Mouse (Mus musculus) ES-Bruce4 (cell line): ENCODE measurements around the gene Irf7. TPM values are rescaled to one million over a fixed set of nuclear protein-coding genes. Genes with fewer than 3 reads are reported as not detected.

ENCODE experiments used
- H3K27ac ChIP-seq: 2 replicates; pipeline ENCODE4 v1.5.1; 2012; ENCODE audit warnings: low read length, inconsistent platforms; ENCODE audit not compliant: insufficient read depth
- H3K27me3 ChIP-seq: 2 replicates; pipeline ENCODE4 v1.6.1; 2012; ENCODE audit warnings: mild to moderate bottlenecking, low read length, inconsistent platforms; ENCODE audit not compliant: control insufficient read depth, poor library complexity, insufficient read depth, severe bottlenecking
- H3K36me3 ChIP-seq: 2 replicates; pipeline ENCODE4 v1.6.1; 2012; ENCODE audit warnings: inconsistent platforms, mild to moderate bottlenecking, low read length, moderate library complexity; ENCODE audit not compliant: control insufficient read depth, poor library complexity, insufficient read depth, severe bottlenecking
- H3K4me1 ChIP-seq: one replicate; pipeline ENCODE4 v1.8.1; 2011; ENCODE audit warnings: low read length; ENCODE audit not compliant: control insufficient read depth, insufficient read depth
- H3K4me3 ChIP-seq: 2 replicates; pipeline ENCODE4 v1.5.1; 2011; ENCODE audit warnings: low read depth, mild to moderate bottlenecking, low read length
- H3K9ac ChIP-seq: 2 replicates; pipeline ENCODE4 v1.6.1; 2012; ENCODE audit warnings: low read depth, mild to moderate bottlenecking, inconsistent platforms; ENCODE audit not compliant: poor library complexity, severe bottlenecking
- H3K9me3 ChIP-seq: replicated peaks from 2 replicates; pipeline ENCODE4 v1.6.1; 2012; ENCODE audit warnings: mild to moderate bottlenecking, low read length, inconsistent platforms; ENCODE audit not compliant: control insufficient read depth, poor library complexity, insufficient read depth, severe bottlenecking
- CTCF ChIP-seq: IDR thresholded peaks from one replicate; pipeline ENCODE4 v1.8.1; 2011; ENCODE audit warnings: low read depth, low read length
- EP300 ChIP-seq: IDR thresholded peaks from 2 replicates; pipeline ENCODE4 v1.6.1; 2011; ENCODE audit warnings: low read depth, low read length; ENCODE audit not compliant: insufficient read depth
- POLR2A ChIP-seq: IDR thresholded peaks from one replicate; pipeline ENCODE4 v1.8.1; 2011; ENCODE audit warnings: low read length; ENCODE audit not compliant: insufficient read depth
- polyA plus RNA-seq: library from polyadenylated mRNA; stranded (reverse); fragments of >200 nt; gene quantifications from 2 replicates; pipeline ENCODE4 v1.2.4, GENCODE M21; 2011; ENCODE audit warnings: low read depth; ENCODE audit not compliant: missing spikeins, insufficient read depth, insufficient read length

The Irf7 gene
- polyA plus RNA-seq, 1 experiment, result 0.57 TPM

DNA sequence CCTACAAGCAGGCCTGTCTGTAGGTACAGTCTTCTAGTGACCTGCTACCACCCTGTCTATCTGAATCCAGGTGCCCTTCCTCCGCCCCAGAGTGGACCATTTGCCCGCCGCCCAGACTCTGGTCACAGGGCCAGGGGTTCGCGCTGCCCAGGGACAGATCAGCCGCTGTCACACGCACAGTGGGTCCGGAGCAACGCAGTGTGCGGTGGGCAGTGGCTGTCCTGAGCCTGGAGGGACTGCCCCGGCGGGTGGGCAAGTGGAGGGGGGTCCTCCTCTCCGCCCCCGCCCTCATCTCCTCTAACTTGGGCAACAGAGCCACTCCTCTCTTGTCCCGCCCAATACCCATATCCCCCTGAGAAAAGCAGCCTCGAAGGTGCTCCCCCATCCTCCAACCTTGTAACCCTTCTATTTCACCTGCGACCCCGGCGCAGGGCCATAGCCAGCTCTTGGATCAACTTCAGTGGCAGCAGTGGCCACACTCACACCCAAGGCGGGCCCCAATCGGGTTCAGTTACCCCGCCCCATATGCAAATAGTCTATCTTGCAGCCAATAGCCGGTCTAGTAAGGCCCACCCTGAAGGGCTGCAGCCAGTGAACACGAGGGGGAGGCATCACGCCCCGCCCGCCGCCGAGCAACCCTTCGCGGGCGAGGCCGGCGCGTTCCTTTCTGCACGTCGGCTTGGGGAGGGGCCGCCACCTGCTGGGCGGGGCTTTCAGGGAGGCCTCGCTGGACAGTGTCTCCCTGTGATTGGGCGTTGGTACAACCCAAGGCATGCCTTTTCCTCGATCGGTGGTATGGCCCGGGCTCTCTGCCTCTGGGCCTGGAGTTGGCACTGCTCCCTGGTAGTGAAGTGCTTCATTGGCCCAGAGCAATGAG, 44.8 kb downstream of the Irf7 start:
- no peak overlapping the region for H3K27ac ChIP-seq
- 0 out of 2 replicates have a peak, but pooled peaks cover 5% of the 10 kb centered on the region for H3K36me3 ChIP-seq
- H3K9me3 ChIP-seq, result no peaks in the 10 kb centered on the region
- H3K9ac ChIP-seq, result peak overlapping the region; percentile 21
- H3K4me3 ChIP-seq, result peak overlapping the region; percentile 71
- no peaks in the 10 kb centered on the region for H3K27me3 ChIP-seq
- H3K4me1 ChIP-seq, result peaks cover 6% of the 10 kb centered on the region
- TF ChIP-seq POLR2A (peak; percentile 82), EP300 (0 out of 2 replicates have a peak, but pooled peaks have one; percentile 40), CTCF (no peak)

DNA sequence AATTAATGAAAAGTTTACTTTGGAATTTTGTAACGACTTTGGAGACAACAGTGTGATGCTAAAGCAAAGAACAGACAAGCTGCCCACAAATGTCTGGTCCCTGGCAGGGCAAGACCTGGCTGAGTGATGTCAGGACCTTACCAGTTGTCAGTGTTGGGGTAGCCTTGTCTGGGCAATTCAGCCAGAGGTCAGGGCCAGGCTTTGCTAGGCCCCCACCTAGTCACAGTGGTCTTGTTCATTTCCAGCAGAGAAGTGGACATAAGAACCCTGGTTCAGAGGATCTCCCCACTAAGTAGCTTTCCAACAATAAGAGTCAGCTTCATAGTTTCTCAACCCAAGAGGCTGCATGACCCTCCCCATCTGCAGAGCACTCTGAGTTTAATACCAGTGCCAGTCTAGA, 45.9 kb downstream of the Irf7 start:
- peak overlapping the region; percentile 71 for H3K4me3 ChIP-seq

DNA sequence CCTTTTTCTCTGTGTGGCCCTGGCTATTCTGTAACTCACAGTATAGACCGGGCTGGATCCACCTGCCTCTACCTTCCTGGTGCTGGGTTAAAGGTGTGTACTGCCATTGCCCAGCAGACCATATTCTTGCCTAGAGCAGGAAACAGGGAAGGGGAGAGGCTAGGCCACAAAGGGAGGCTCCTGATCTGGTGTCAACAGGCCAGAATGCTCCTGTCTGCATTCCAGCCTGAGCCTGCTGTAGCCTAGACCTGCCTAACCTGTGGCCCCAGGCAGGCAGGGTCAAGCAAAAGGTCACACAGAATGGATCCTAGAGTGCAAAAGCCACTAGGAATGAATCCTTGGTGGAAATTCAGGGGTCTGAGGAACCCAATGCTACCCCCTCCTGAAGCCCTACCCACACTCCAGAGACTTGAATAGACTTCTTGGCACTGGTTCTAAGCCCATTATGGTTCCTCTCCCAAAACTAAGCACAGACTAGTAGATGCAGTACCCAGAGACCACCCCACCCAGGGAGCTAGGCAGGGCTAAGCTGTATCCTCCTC, 46.7 kb downstream of the Irf7 start:
- H3K4me3 ChIP-seq, result peak overlapping the region; percentile 12; the same call in 1 of the 2 replicates
- TF ChIP-seq EP300, result peak; percentile 94
- TF ChIP-seq POLR2A, result no peak
- H3K9me3 ChIP-seq, result no peaks in the 10 kb centered on the region
- H3K9ac ChIP-seq, result no peak overlapping the region
- 0 out of 2 replicates have a peak, but pooled peaks cover 5% of the 10 kb centered on the region for H3K36me3 ChIP-seq
- H3K4me1 ChIP-seq, result peaks cover 6% of the 10 kb centered on the region
- H3K27ac ChIP-seq, result peak overlapping the region; percentile 43; the same call in 1 of the 2 replicates
- no peaks in the 10 kb centered on the region for H3K27me3 ChIP-seq

More for the DNA sequence above, 45.9 kb downstream of the Irf7 start:
- Histone ChIP-seq H3K4me1 (peaks cover 6% of the 10 kb centered on the region), H3K9ac (no peak overlapping the region), H3K27ac (no peak overlapping the region), H3K36me3 (0 out of 2 replicates have a peak, but pooled peaks cover 5% of the 10 kb centered on the region), H3K27me3 (no peaks in the 10 kb centered on the region), H3K9me3 (no peaks in the 10 kb centered on the region)
- no peak for TF ChIP-seq EP300
- TF ChIP-seq POLR2A, result no peak
- no peak for TF ChIP-seq CTCF

DNA sequence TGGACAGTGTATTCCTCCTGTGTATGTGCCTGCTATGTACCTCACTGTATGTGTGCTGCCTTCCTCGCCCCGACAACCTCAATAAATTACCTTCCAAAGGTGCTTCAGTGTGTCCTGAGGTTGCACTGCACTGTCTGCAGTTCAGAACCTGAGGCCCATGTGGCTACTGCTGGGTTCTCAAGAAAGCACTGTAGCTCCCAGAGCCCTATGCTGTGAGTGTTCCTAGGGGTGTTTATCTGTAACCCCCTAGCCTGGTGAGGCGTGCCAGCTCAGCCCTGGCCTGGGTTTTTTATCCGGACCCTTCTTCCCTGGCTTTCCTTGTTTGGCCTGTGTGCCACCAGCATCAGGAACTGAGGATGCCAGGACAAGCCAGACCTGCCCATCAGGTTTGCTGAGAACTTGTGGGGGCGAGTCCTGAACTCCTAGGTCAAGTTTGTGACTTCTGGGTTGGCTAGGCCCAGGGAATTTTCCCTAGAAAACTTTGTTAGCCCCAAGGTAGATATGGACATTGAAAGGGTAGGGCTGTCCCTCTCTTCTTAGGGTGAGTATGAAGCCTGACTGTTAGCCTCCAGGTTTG, 47.6 kb downstream of the Irf7 start:
- H3K9ac ChIP-seq, result no peak overlapping the region

DNA sequence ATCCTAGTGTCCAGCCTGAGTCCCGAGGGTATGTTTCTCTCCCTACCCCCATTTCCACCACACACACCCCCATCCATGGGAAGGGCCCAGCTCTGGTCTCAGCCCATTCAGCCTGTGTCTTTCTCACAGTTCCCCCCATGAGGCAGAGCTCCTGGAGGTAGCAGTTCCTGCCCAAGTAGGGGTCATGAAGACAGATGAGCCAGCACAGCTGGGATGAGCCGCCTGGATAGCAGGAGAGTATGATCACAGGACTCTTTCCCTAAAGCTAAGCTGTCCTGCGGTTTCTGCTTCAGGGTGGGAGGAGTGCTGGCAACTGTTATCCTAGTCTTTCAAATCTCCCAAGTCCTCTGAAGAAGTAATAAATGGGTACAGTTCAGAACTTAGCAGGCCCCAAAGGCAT, 48.1 kb downstream of the Irf7 start:
- Histone ChIP-seq H3K9ac (no peak overlapping the region), H3K27ac (no peak overlapping the region), H3K9me3 (no peaks in the 10 kb centered on the region), H3K4me1 (peaks cover 8% of the 10 kb centered on the region), H3K36me3 (0 out of 2 replicates have a peak, but pooled peaks cover 5% of the 10 kb centered on the region), H3K27me3 (no peaks in the 10 kb centered on the region), H3K4me3 (no peak overlapping the region)
- TF ChIP-seq CTCF (no peak), EP300 (no peak), POLR2A (no peak)

More for the DNA sequence above, 47.6 kb downstream of the Irf7 start:
- Histone ChIP-seq H3K9me3 (no peaks in the 10 kb centered on the region), H3K4me1 (peaks cover 6% of the 10 kb centered on the region), H3K27me3 (no peaks in the 10 kb centered on the region), H3K36me3 (0 out of 2 replicates have a peak, but pooled peaks cover 5% of the 10 kb centered on the region), H3K4me3 (no peak overlapping the region), H3K27ac (peak overlapping the region; percentile 43; the same call in 1 of the 2 replicates)
- TF ChIP-seq CTCF (no peak), POLR2A (no peak), EP300 (no peak)
